Mouse (Mus musculus) B cell, adult 67 days (primary cell): Measurements from ENCODE around the gene Nup50. TPM values are rescaled to one million over a fixed set of nuclear protein-coding genes. Genes with fewer than 3 reads are reported as not detected.

Experiments used
- total RNA-seq, 2 experiments: library from RNA; stranded (reverse); gene quantifications; 4 replicates each; pipeline ENCODE4 v1.2.4; 2023

Gene Nup50
- 10 to 100 TPM; 53.0 to 56.1 TPM for total RNA-seq

DNA sequence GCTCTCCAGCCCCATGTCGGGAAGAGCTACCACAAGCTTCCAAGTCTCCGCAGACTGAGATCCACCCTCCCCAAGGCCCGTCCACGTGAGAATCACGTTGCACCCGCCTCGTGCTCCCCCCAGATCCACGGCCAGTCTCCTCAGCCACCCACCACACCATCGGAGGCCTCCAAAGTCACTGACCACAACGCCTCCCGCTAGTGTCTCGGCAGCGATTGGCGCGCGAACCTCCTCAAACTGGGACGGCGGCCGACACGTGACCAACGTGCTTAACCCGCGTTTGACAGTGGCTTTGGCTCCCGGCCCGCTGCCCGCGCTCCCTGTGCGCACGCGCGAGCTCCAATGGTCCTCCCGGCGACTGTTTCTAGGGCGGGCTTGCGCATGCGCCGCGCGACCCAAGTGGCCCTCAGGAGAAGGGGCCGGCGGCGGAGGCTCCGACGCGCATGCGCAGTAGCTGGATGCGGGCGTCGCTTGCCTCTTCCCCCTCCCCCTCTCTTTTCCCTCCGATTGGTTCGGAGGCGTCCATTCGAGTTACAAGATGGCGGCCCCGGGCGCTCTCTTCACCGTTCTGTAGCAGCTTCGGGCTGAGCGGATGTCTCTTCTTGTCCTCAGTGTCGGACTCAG, at the start of gene Nup50:
Gene Nup50, plus strand, starts transcription at position 528 of the 624 bp plus-strand sequence.

DNA sequence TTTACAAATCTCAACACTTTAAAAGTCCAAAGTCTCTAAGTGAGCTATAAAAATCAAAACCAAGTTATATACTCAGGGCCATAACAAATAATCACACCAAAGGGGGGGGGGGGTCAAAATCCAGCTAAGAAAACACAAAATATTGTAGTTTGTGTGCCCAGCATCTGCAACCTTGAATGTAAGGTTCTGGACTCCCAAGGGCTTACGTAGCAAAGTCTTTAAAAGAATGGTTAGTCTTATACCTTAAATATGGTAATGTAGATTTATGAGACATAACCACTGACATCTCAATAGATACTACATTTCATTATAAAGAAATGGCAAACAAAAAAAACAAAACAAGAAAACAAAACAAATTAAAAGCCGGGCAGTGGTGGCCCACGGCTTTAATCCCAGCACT, 3.3 kb upstream of the Nup50 start, which contains the start of gene Gm29666:
Gene Gm29666, minus strand, starts transcription at position 101 of the 400 bp plus-strand sequence.

DNA sequence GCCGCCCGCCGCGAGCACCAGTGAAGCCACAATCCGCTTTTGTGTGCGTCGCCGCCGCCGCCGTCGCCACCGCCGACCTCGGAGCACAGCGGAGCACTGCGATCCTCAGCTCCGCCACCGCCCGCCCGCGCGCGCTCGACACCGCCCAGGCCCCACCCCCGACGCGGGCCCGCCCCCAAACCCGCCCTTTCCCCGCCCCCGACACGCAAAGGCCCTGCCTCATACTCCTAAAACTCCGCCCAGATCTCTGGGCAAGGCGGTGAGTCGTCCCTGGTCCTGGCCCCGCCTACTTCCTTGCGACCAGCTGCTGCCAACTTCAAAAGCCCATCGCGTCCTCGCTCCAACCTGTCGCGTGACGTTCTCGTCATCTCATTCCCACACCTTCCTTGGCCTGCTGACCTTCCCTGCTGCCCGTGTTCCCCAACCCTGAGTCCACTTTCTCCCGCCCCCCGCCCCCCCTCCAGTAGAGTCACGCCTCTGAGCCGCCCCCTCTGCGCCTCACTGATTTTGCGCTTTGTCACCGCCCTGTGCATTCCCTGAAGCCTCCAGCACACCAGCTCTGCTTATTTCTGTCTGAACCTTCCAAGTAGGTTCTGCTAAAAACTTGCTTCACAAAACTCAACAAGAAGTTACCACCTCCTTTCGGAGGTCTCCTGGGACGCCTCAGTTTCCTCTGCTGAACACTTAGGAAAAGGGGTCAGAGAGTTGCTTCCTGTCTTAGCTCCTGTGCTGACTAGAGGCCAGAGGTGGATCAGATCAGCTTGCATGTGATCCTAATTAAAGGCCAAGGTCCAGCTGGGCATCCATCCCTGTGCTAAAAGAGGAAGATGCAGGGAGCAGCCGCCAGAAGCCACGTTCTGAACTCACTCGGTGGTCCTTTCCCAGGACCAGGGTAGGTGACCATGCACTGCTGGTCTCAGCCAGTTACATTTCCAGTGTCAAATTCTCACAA, 64.9 kb downstream of the Nup50 start, which contains the start of gene 5031439G07Rik:
Gene 5031439G07Rik, minus strand, starts transcription at position 678 of the 952 bp plus-strand sequence.

Other genes with a start within 250 kb of the Nup50 start
- gene Arhgap8, start 203.4 kb upstream of the Nup50 start, total RNA-seq, result 1 to 10 TPM; 2.4 to 4.0 TPM
- gene Phf21b, start 67.4 kb upstream of the Nup50 start, total RNA-seq, result 1 to 10 TPM in 1 of 2 experiments, under 1 TPM in 1; 0.81 to 1.3 TPM
- gene Gm29666, start 3.4 kb upstream of the Nup50 start, total RNA-seq, result under 1 TPM; 0.61 to 0.71 TPM
- gene 5031439G07Rik, start 65.1 kb downstream of the Nup50 start, total RNA-seq, result 10 to 100 TPM; 80.7 to 92.0 TPM
- gene Upk3a, start 93.7 kb downstream of the Nup50 start, total RNA-seq, result under 1 TPM in 1 of 2 experiments, not detected in 1; 0.53 TPM
- gene Fam118a, start 105.5 kb downstream of the Nup50 start, total RNA-seq, result 10 to 100 TPM; 19.8 to 22.8 TPM
- not detected for gene Smc1b, start 208.6 kb downstream of the Nup50 start, total RNA-seq
- not detected for gene Ribc2, start 208.7 kb downstream of the Nup50 start, total RNA-seq